Mouse (Mus musculus) liver, embryonic 16.5 days (tissue): ENCODE measurements around the gene Rerg. TPM values are rescaled to one million over a fixed set of nuclear protein-coding genes. Genes with fewer than 3 reads are reported as not detected.

Experiments used
- ATAC-seq: fragments of 200-750 bp; cut with Nextera tagmentation; 2 replicates; pipeline ENCODE4 v1.8.0; 2017; ENCODE audit warnings: low read depth, mild to moderate bottlenecking, moderate number of reproducible peaks, moderate library complexity
- H3K27ac ChIP-seq: fragments of 300-500 bp; sonication (generic); 2 replicates; pipeline ENCODE4 v1.5.1; 2014; ENCODE audit warnings: mild to moderate bottlenecking, low read length
- H3K27me3 ChIP-seq: fragments of 300-500 bp; sonication (generic); 2 replicates; pipeline ENCODE4 v1.6.1; 2014; ENCODE audit warnings: low read depth, low read length, mixed read lengths; ENCODE audit not compliant: control insufficient read depth, insufficient read depth
- H3K36me3 ChIP-seq: fragments of 300-500 bp; sonication (generic); 2 replicates; pipeline ENCODE4 v1.6.1; 2014; ENCODE audit warnings: mild to moderate bottlenecking; ENCODE audit not compliant: control insufficient read depth, insufficient read depth
- H3K4me1 ChIP-seq: fragments of 300-500 bp; sonication (generic); 2 replicates; pipeline ENCODE4 v1.6.1; 2014; ENCODE audit warnings: low read depth, low read length, mixed read lengths; ENCODE audit not compliant: control insufficient read depth
- H3K4me2 ChIP-seq: fragments of 300-500 bp; sonication (generic); 2 replicates; pipeline ENCODE4 v1.6.1; 2014; ENCODE audit warnings: low read depth, low read length, mixed read lengths
- H3K4me3 ChIP-seq: fragments of 300-500 bp; sonication (generic); 2 replicates; pipeline ENCODE4 v1.5.1; 2014; ENCODE audit warnings: low read depth, mild to moderate bottlenecking, low read length
- H3K9ac ChIP-seq: fragments of 300-500 bp; sonication (generic); 2 replicates; pipeline ENCODE4 v1.6.1; 2014; ENCODE audit warnings: low read depth, low read length
- H3K9me3 ChIP-seq: fragments of 300-500 bp; sonication (generic); replicated peaks from 2 replicates; pipeline ENCODE4 v1.6.1; 2016; ENCODE audit warnings: low read length; ENCODE audit not compliant: control insufficient read depth
- WGBS: fragments of 180-500 bp; shearing (Covaris S2); extraction: QIAGEN DNeasy Blood & Tissue Kit; methylation state at CpG from one replicate; pipeline ENCODE4 v1.1.7; 2014; ENCODE audit not compliant: insufficient replicate concordance; 5-methylcytosine and 5-hydroxymethylcytosine counted together
- polyA plus RNA-seq: library from polyadenylated mRNA; unstranded; fragments of >200 nt; fragmentation: Nextera tagmentation; extraction: Ambion mirVana; gene quantifications from 2 replicates; pipeline ENCODE4 v1.2.1, GENCODE M21; 2015

Rerg gene
- polyA plus RNA-seq: 2.4 and 3.4 TPM in 2 replicates

GRCm38 (mm10) chr6:137170226-137170625, at the start of gene Rerg:
TSS of gene Rerg (minus strand) at chr6:137170497.
- ATAC-seq: no peak
- Histone ChIP-seq H3K27ac (no peak within 1 kb of the TSS), H3K27me3 (peaks cover 7% of the 10 kb centered on the region), H3K9me3 (no peaks in the 10 kb centered on the region), H3K36me3 (no peaks in the 10 kb centered on the region), H3K4me2 (peak within 1 kb of the TSS; percentile 52), H3K4me1 (no peaks in the 10 kb centered on the region), H3K4me3 (peak within 1 kb of the TSS; percentile 44), H3K9ac (no peak within 1 kb of the TSS)
- WGBS: 29% methylated on average over 5 of the region's 5 CpGs

DNA sequence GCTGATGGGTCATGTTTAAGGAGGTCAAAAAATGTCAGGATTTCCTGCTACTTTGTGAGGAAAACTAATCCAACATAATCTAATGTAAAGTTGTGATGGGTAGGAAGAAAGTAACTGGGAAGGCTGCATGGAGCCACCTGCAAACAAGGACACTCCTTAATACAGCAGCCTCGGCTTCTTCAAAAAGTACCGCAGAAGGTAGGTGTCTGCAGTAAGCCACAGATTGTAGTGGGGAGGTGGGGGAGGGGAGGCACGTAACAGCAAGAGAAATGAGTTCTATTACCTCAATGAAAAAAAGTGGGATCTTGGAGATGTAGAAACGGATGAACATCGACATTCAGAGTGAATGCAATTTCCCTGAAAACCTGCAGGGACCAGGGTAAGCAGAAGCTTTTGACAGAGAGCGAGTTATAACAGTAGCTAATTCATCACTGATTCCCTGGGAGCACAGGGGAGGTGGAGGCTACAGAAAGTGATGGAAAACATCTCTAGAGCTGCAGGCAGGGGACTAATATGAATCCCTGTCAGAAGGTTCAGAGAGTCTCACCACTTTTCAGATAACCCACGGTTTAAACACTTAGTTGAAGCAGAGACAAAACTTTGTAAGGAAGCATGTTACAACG, 47.7 kb upstream of the Rerg start:
- no peak for ATAC-seq
- H3K9ac ChIP-seq: no peak overlapping the region
- H3K27ac ChIP-seq: no peak overlapping the region
- 58% methylated on average over 8 of the region's 8 CpGs for WGBS
- H3K4me2 ChIP-seq: no peak overlapping the region
- no peaks in the 10 kb centered on the region for H3K36me3 ChIP-seq
- no peaks in the 10 kb centered on the region for H3K4me1 ChIP-seq
- H3K9me3 ChIP-seq: no peaks in the 10 kb centered on the region
- H3K27me3 ChIP-seq: no peaks in the 10 kb centered on the region
- H3K4me3 ChIP-seq: no peak overlapping the region

DNA sequence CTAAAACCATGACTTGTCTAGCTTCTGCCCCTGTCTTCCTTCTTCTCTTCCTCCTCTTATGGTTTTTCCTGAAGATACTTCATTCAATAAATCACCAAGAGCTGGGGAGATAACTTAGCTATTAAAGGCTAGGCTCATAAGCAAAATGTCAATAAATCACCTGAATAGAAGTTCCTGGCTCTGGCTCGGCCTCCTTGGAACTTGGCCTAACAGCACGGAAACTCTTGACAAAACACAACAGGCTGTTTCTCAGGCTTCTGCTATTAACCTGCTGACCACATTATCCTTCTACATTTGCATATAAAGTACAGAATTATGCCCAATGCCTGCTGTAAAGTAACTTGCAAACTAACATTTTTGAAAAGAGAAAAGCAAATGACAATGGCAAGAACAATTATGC, 41.1 kb upstream of the Rerg start:
- WGBS: 69% methylated on average over 2 of the region's 2 CpGs

DNA sequence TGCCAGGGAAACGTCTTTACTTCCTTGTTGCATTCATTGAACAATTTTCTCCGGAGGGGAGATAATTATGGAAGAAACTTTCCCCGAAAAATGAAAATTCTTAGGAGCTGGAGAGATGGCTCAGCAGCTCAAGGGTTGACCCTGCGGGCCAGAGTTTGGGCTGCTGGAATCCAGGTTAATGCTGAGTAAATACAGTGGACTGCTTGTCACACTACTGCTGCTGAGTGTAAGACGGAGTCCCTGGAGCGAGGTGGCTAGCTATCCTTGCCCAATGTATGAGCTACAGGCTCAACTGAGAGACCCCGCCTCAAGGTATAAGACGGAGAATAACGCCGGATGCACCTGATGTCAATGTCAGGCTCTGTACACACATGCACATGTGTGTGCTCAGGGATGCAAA, 40.7 kb upstream of the Rerg start:
- ATAC-seq: no peak
- H3K27ac ChIP-seq: no peak overlapping the region
- H3K9ac ChIP-seq: no peak overlapping the region
- no peaks in the 10 kb centered on the region for H3K36me3 ChIP-seq
- no peaks in the 10 kb centered on the region for H3K27me3 ChIP-seq
- no peak overlapping the region for H3K4me2 ChIP-seq
- no peaks in the 10 kb centered on the region for H3K4me1 ChIP-seq
- WGBS: 69% methylated on average over 10 of the region's 10 CpGs
- no peak overlapping the region for H3K4me3 ChIP-seq
- no peaks in the 10 kb centered on the region for H3K9me3 ChIP-seq

More for the DNA sequence above, 41.1 kb upstream of the Rerg start:
- no peak overlapping the region for H3K27ac ChIP-seq
- H3K4me3 ChIP-seq: no peak overlapping the region
- ATAC-seq: no peak
- H3K9ac ChIP-seq: no peak overlapping the region
- H3K9me3 ChIP-seq: no peaks in the 10 kb centered on the region
- H3K36me3 ChIP-seq: no peaks in the 10 kb centered on the region
- H3K4me2 ChIP-seq: no peak overlapping the region
- H3K27me3 ChIP-seq: no peaks in the 10 kb centered on the region
- H3K4me1 ChIP-seq: no peaks in the 10 kb centered on the region

DNA sequence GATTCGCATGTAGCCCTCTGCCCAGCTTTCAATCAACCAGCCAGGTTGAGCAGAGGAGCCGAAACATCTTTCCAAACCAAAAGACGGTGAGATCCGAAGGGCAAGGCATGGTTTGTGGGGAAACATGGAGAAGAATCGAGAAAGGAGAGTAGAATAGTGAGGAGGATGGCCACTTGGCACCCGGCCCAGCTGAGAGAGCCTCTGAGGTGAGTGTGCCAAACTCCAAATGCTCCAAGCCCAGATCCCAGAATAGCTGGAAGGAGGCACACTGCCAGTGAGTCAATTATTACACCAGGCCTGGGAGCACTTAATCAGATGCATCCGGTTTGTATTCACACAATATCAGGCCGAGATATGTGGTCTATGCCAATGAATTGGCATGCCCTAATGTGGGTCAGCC, 39.7 kb upstream of the Rerg start:
- no peak overlapping the region for H3K9ac ChIP-seq
- no peaks in the 10 kb centered on the region for H3K27me3 ChIP-seq
- H3K36me3 ChIP-seq: no peaks in the 10 kb centered on the region
- ATAC-seq: no peak
- no peaks in the 10 kb centered on the region for H3K9me3 ChIP-seq
- H3K4me2 ChIP-seq: no peak overlapping the region
- 55% methylated on average over 8 of the region's 8 CpGs for WGBS
- H3K27ac ChIP-seq: no peak overlapping the region
- no peak overlapping the region for H3K4me3 ChIP-seq
- H3K4me1 ChIP-seq: no peaks in the 10 kb centered on the region

- H3K27me3 ChIP-seq: no peaks in the 10 kb centered on the region
- no peak overlapping the region for H3K27ac ChIP-seq
- no peak overlapping the region for H3K4me2 ChIP-seq
- no peak for ATAC-seq
- WGBS: 73% methylated on average over 6 of the region's 6 CpGs
- H3K36me3 ChIP-seq: no peaks in the 10 kb centered on the region
- no peak overlapping the region for H3K9ac ChIP-seq
- H3K9me3 ChIP-seq: no peaks in the 10 kb centered on the region
- H3K4me3 ChIP-seq: no peak overlapping the region
- H3K4me1 ChIP-seq: no peaks in the 10 kb centered on the region
Observed at GRCm38 (mm10) chr6:137207126-137207525, 36.8 kb upstream of the Rerg start.

GRCm38 (mm10) chr6:137205662-137206400, 35.5 kb upstream of the Rerg start:
- H3K9me3 ChIP-seq: no peaks in the 10 kb centered on the region
- ATAC-seq: no peak
- no peaks in the 10 kb centered on the region for H3K27me3 ChIP-seq
- WGBS: 38% methylated on average over 11 of the region's 11 CpGs
- no peak overlapping the region for H3K4me2 ChIP-seq
- no peaks in the 10 kb centered on the region for H3K4me1 ChIP-seq
- no peaks in the 10 kb centered on the region for H3K36me3 ChIP-seq
- H3K27ac ChIP-seq: no peak overlapping the region
- H3K4me3 ChIP-seq: no peak overlapping the region
- no peak overlapping the region for H3K9ac ChIP-seq

- Histone ChIP-seq H3K27me3 (no peaks in the 10 kb centered on the region), H3K9ac (no peak overlapping the region), H3K4me1 (no peaks in the 10 kb centered on the region), H3K4me2 (no peak overlapping the region), H3K36me3 (no peaks in the 10 kb centered on the region), H3K9me3 (no peaks in the 10 kb centered on the region), H3K27ac (no peak overlapping the region), H3K4me3 (no peak overlapping the region)
- WGBS: 57% methylated on average over 4 of the region's 4 CpGs
- no peak for ATAC-seq
Observed at GRCm38 (mm10) chr6:137202661-137203060, 32.4 kb upstream of the Rerg start.

DNA sequence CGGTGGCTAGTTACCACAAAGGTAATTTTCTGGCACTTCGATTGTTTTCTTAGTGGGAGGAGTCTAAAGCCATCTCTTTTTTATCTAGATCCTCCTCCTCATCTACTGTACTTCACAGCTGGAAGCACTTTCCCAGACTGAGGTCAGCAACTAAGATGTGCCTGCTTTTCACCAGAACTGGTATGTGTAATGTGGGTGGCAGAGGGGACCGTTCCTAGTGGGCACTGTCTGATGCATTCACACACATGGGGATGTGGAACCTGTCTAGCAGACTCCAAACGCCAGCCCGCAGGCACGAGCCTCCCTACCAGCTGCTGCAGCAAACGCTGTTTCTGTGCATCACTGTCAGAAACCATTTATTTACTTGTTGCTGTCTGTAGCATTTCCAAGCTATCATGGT, 31.3 kb upstream of the Rerg start:
- no peak overlapping the region for H3K4me3 ChIP-seq
- H3K27me3 ChIP-seq: no peaks in the 10 kb centered on the region
- no peaks in the 10 kb centered on the region for H3K9me3 ChIP-seq
- no peak overlapping the region for H3K4me2 ChIP-seq
- H3K9ac ChIP-seq: no peak overlapping the region
- ATAC-seq: no peak
- H3K36me3 ChIP-seq: no peaks in the 10 kb centered on the region
- no peak overlapping the region for H3K27ac ChIP-seq
- no peaks in the 10 kb centered on the region for H3K4me1 ChIP-seq
- WGBS: 53% methylated on average over 7 of the region's 7 CpGs
